Mouse (Mus musculus) myocyte (in vitro differentiated cells): Measurements from ENCODE around the gene Ybx2. TPM values are rescaled to one million over a fixed set of nuclear protein-coding genes. Genes with fewer than 3 reads are reported as not detected.
A peak's percentile ranks its signal among the peaks of the same experiment; 100 is the strongest.
"Not testable (repeated sequence)": the region's sequence is repeated elsewhere in the genome, so short reads cannot be mapped to it uniquely, and the experiment has no call there.

Source experiments
- H3K27me3 ChIP-seq: one replicate; pipeline ENCODE4 v1.6.1; 2011; ENCODE audit not compliant: control insufficient read depth, insufficient read depth, insufficient read length
- H3K36me3 ChIP-seq: one replicate; pipeline ENCODE4 v1.6.1; 2011; ENCODE audit not compliant: control insufficient read depth, insufficient read depth
- H3K4me2 ChIP-seq: one replicate; pipeline ENCODE4 v1.6.1; 2011; ENCODE audit warnings: low read depth, control low read depth
- H3K4me3 ChIP-seq: one replicate; pipeline ENCODE4 v1.5.1; 2011; ENCODE audit warnings: mild to moderate bottlenecking, control low read depth, moderate library complexity
- H3K79me2 ChIP-seq: one replicate; pipeline ENCODE4 v1.6.1; 2011; ENCODE audit not compliant: control insufficient read depth, insufficient read depth
- H3ac ChIP-seq: one replicate; pipeline ENCODE4 v1.6.1; 2011; ENCODE audit not compliant: control insufficient read depth, insufficient read length
- CEBPB ChIP-seq: IDR thresholded peaks from 2 replicates; pipeline ENCODE4 v1.6.1; 2011; ENCODE audit warnings: mild to moderate bottlenecking, moderate library complexity; ENCODE audit not compliant: poor library complexity, insufficient read depth, severe bottlenecking
- E2F4 ChIP-seq: IDR thresholded peaks from one replicate; pipeline ENCODE4 v1.6.1; 2011; ENCODE audit warnings: mild to moderate bottlenecking, control low read depth, moderate library complexity; ENCODE audit not compliant: insufficient read depth
- MAX ChIP-seq: IDR thresholded peaks from one replicate; pipeline ENCODE4 v1.6.1; 2011; ENCODE audit warnings: low read depth, mild to moderate bottlenecking, control low read depth
- MYOD1 ChIP-seq, 3 experiments: IDR thresholded peaks; one replicate each; pipeline ENCODE4 v1.6.1; 2011; ENCODE audit warnings: control low read depth in 2 of 3, low read depth in 2 of 3, mild to moderate bottlenecking in 2 of 3, moderate library complexity in 1 of 3; ENCODE audit not compliant: insufficient read length in 2 of 3, control insufficient read depth in 1 of 3
- MYOG ChIP-seq, 3 experiments: IDR thresholded peaks; one replicate each; pipeline ENCODE4 v1.6.1; 2011; ENCODE audit warnings: control low read depth in 2 of 3, low read depth in 2 of 3, mild to moderate bottlenecking in 2 of 3; ENCODE audit not compliant: insufficient read length in 2 of 3, control insufficient read depth in 1 of 3, insufficient read depth in 1 of 3
- POLR2A ChIP-seq: IDR thresholded peaks from one replicate; pipeline ENCODE4 v1.6.1; 2011; ENCODE audit warnings: low read depth, mild to moderate bottlenecking, control low read depth, moderate library complexity; ENCODE audit not compliant: insufficient read length
- POLR2AphosphoS2 ChIP-seq: IDR thresholded peaks from one replicate; pipeline ENCODE4 v1.6.1; 2011; ENCODE audit warnings: low read depth, control low read depth; ENCODE audit not compliant: insufficient read length
- REST ChIP-seq: IDR thresholded peaks from one replicate; pipeline ENCODE4 v1.6.1; 2011; ENCODE audit warnings: mild to moderate bottlenecking, control low read depth, moderate library complexity; ENCODE audit not compliant: insufficient read depth, insufficient read length
- SRF ChIP-seq: IDR thresholded peaks from one replicate; pipeline ENCODE4 v1.6.1; 2011; ENCODE audit warnings: low read depth; ENCODE audit not compliant: control insufficient read depth, insufficient read length
- TCF12 ChIP-seq: IDR thresholded peaks from one replicate; pipeline ENCODE4 v1.6.1; 2011; ENCODE audit warnings: mild to moderate bottlenecking, control low read depth; ENCODE audit not compliant: poor library complexity, insufficient read depth, severe bottlenecking
- TCF3 ChIP-seq: IDR thresholded peaks from one replicate; pipeline ENCODE4 v1.6.1; 2011; ENCODE audit warnings: low read depth, control low read depth; ENCODE audit not compliant: insufficient read length
- USF1 ChIP-seq: IDR thresholded peaks from one replicate; pipeline ENCODE4 v1.6.1; 2011; ENCODE audit warnings: low read depth, mild to moderate bottlenecking, control low read depth, moderate library complexity
- polyA plus RNA-seq: library from polyadenylated mRNA; unstranded; fragments of >200 nt; fragmentation: generic; extraction: Trizol; gene quantifications from one replicate; pipeline ENCODE4 v1.2.1, GENCODE M21; 2012; ENCODE audit warnings: missing spikeins

Ybx2 gene
- polyA plus RNA-seq, 1 experiment = 0.12 TPM

GRCm38 (mm10) chr11:69922796-69923195, 12.8 kb upstream of the Ybx2 start:
- Histone ChIP-seq H3K27me3 (no peaks in the 10 kb centered on the region), H3K36me3 (peaks cover 13% of the 10 kb centered on the region), H3K79me2 (peaks cover 29% of the 10 kb centered on the region), H3ac (no peak overlapping the region), H3K4me3 (peak overlapping the region; percentile 77), H3K4me2 (peak overlapping the region; percentile 86)
- TF ChIP-seq REST = no peak
- TF ChIP-seq SRF = no peak
- TF ChIP-seq MYOG (IDR thresholded peaks at IDR 0.05; ENCODE audit: control insufficient read depth in 1 of 3, insufficient read depth in 1 of 3, insufficient read length in 2 of 3, low read depth in 2 of 3) = no peak
- TF ChIP-seq TCF3 = no peak
- no peak for TF ChIP-seq TCF12
- TF ChIP-seq MYOD1 (IDR thresholded peaks at IDR 0.05; ENCODE audit: control insufficient read depth in 1 of 3, insufficient read length in 2 of 3, low read depth in 2 of 3) = no peak
- TF ChIP-seq E2F4 = no peak

- Histone ChIP-seq H3K36me3 (no peaks in the 10 kb centered on the region), H3K79me2 (no peaks in the 10 kb centered on the region), H3ac (no peak overlapping the region), H3K4me3 (no peak overlapping the region), H3K27me3 (no peaks in the 10 kb centered on the region), H3K4me2 (no peak overlapping the region)
- TF ChIP-seq MYOG (IDR thresholded peaks at IDR 0.05; ENCODE audit: control insufficient read depth in 1 of 3, insufficient read depth in 1 of 3, insufficient read length in 2 of 3, low read depth in 2 of 3) (no peak), MYOD1 (IDR thresholded peaks at IDR 0.05; ENCODE audit: control insufficient read depth in 1 of 3, insufficient read length in 2 of 3, low read depth in 2 of 3) (no peak), POLR2A (no peak), SRF (no peak), E2F4 (no peak), POLR2AphosphoS2 (no peak), CEBPB (no peak), TCF12 (no peak), REST (no peak), TCF3 (no peak)
Measured at GRCm38 (mm10) chr11:69927501-69927900, 8.1 kb upstream of the Ybx2 start.

- Histone ChIP-seq H3K27me3 (no peaks in the 10 kb centered on the region), H3K4me3 (no peak overlapping the region), H3K79me2 (no peaks in the 10 kb centered on the region), H3K4me2 (no peak overlapping the region), H3ac (no peak overlapping the region), H3K36me3 (no peaks in the 10 kb centered on the region)
- TF ChIP-seq POLR2AphosphoS2 = no peak
- no peak for TF ChIP-seq TCF3
- no peak for TF ChIP-seq E2F4
Measured at GRCm38 (mm10) chr11:69929712-69930111, 5.9 kb upstream of the Ybx2 start.

- not testable (repeated sequence) for H3K79me2 ChIP-seq, H3K4me2 ChIP-seq, H3K27me3 ChIP-seq, H3K36me3 ChIP-seq, H3K4me3 ChIP-seq, H3ac ChIP-seq
Measured at GRCm38 (mm10) chr11:69930176-69930575, 5.4 kb upstream of the Ybx2 start.

GRCm38 (mm10) chr11:69930967-69931537, 4.5 kb upstream of the Ybx2 start:
- no peak overlapping the region for H3K4me3 ChIP-seq
- H3K36me3 ChIP-seq = no peaks in the 10 kb centered on the region
- H3K4me2 ChIP-seq = no peak overlapping the region
- H3K27me3 ChIP-seq = peaks cover 5% of the 10 kb centered on the region
- H3K79me2 ChIP-seq = no peaks in the 10 kb centered on the region
- TF ChIP-seq MAX (no peak), E2F4 (no peak), TCF12 (no peak), TCF3 (no peak), POLR2AphosphoS2 (no peak), REST (no peak), SRF (no peak), MYOG (IDR thresholded peaks at IDR 0.05; ENCODE audit: control insufficient read depth in 1 of 3, insufficient read depth in 1 of 3, insufficient read length in 2 of 3, low read depth in 2 of 3) (no peak), USF1 (no peak), POLR2A (no peak), CEBPB (no peak), MYOD1 (IDR thresholded peaks at IDR 0.05; ENCODE audit: control insufficient read depth in 1 of 3, insufficient read length in 2 of 3, low read depth in 2 of 3) (no peak)
- H3ac ChIP-seq = no peak overlapping the region
